15 mouse cellular contexts compared by ENCODE assay signal in genomic region chr5:142417104-142417503, GRCm38 (mm10). TPM values are rescaled to one million over a fixed set of nuclear protein-coding genes. Genes with fewer than 3 reads are reported as not detected.
A peak's percentile ranks its signal among the peaks of the same experiment; 100 is the strongest.
DNase-seq lines count a peak whose midpoint lies in the region; ATAC-seq and TF ChIP-seq lines count a peak whose summit lies in the region.
"Had no signal": no experiment of that assay in that cellular context is flagged by ENCODE, and none has a peak within 500 bp of the region (broad histone marks: within the 10 kb centered on the region; RNA-seq: fewer than 3 reads in every experiment).

No protein-coding gene starts in this region.

- H3K27me3 ChIP-seq in kidney, adult 2 months (replicated peaks; ENCODE audit: control insufficient read depth, insufficient read depth, low read length) = no peaks in the 10 kb centered on the region
- H3K27me3 ChIP-seq in spleen, adult 2 months (ENCODE audit: control insufficient read depth, insufficient read depth, low read length) = no peaks in the 10 kb centered on the region
- H3K27me3 ChIP-seq: intestine, embryonic 15.5 days; stomach, embryonic 15.5 days had no signal

- no peak for ATAC-seq in monocyte, adult 5-6 weeks (replicated peaks; ENCODE audit: insufficient number of reproducible peaks, low FRiP score, low TSS enrichment, poor library complexity, severe bottlenecking)
- ATAC-seq: forebrain, embryonic 14.5 days; intestine, embryonic 15.5 days had no signal

- DNase-seq in kidney, adult 2 months = peak; percentile 49
- no peak for DNase-seq in kidney, adult 18-20 months
- DNase-seq in spleen, adult 2 months (ENCODE audit: low read depth in 1 of 2, low spot score in 2 of 2) = peak in 1 of 2 experiments; percentile 28
- DNase-seq in spleen, adult 18-20 months = no peak
- DNase-seq in kidney, postnatal 4 days = peak; percentile 37 to 57
- peak; percentile 59 for DNase-seq in thymus, postnatal 4 days
- DNase-seq: cerebellum, adult 11 months; layer of hippocampus, postnatal 36 days; left cerebral cortex, postnatal 4 days; lung, postnatal 14 days; right cerebral cortex, postnatal 25 days had no signal

- TF ChIP-seq CTCF in kidney, adult 2 months (conservative IDR thresholded peaks at IDR 0.05; ENCODE audit: insufficient read depth, insufficient read length, low read depth, low read length) = no peak
- TF ChIP-seq CTCF in spleen, adult 2 months (IDR thresholded peaks at IDR 0.05; ENCODE audit: extremely low read depth, insufficient read depth, insufficient read length, insufficient replicate concordance) = no peak

- TF ChIP-seq POLR2A in kidney, adult 2 months (IDR thresholded peaks at IDR 0.05; ENCODE audit: low read depth, low read length) = no peak
- no peak for TF ChIP-seq POLR2A in spleen, adult 2 months (IDR thresholded peaks at IDR 0.05; ENCODE audit: low read depth, low read length)

- H3K4me1 ChIP-seq in kidney, adult 2 months (ENCODE audit: control insufficient read depth, insufficient read depth, low read length) = peaks cover 43% of the 10 kb centered on the region
- peaks cover 31% of the 10 kb centered on the region; the same call in 1 of the 2 replicates for H3K4me1 ChIP-seq in spleen, adult 2 months (ENCODE audit: control insufficient read depth, insufficient read depth, insufficient read length)

- 53% methylated on average over 3 of the region's 3 CpGs for WGBS in kidney, adult 2 months
- WGBS in spleen, adult 2 months = 50% methylated on average over 3 of the region's 3 CpGs

- H3K36me3 ChIP-seq in kidney, adult 2 months (ENCODE audit: control insufficient read depth, insufficient read depth, low read length) = no peaks in the 10 kb centered on the region
- peaks cover 3% of the 10 kb centered on the region for H3K36me3 ChIP-seq in spleen, adult 2 months (ENCODE audit: control insufficient read depth, insufficient read depth, low read length)
- H3K36me3 ChIP-seq: intestine, embryonic 15.5 days had no signal

- H3K4me3 ChIP-seq in kidney, adult 2 months (ENCODE audit: insufficient read depth, low read depth, low read length) = no peak overlapping the region
- H3K4me3 ChIP-seq in spleen, adult 2 months (ENCODE audit: extremely low read depth, insufficient read depth, insufficient read length) = no peak overlapping the region
- H3K4me3 ChIP-seq: intestine, embryonic 15.5 days; stomach, embryonic 15.5 days had no signal

- H3K27ac ChIP-seq in kidney, adult 2 months (ENCODE audit: insufficient read depth, low read depth, low read length) = no peak overlapping the region; the same call in 1 of the 2 replicates
- H3K27ac ChIP-seq in spleen, adult 2 months (ENCODE audit: insufficient read depth, low read length) = peak overlapping the region; percentile 53
- H3K27ac ChIP-seq: intestine, embryonic 15.5 days had no signal

RNA-seq across cellular contexts. Expression of gene Foxk1, which starts 15.8 kb away (rescaled TPM):
- polyA plus RNA-seq in kidney, adult 2 months (2012; rRNA removed) = 11.6 and 12.4 TPM in 2 replicates
- polyA plus RNA-seq in spleen, adult 2 months (2012; rRNA removed) = 39.2 and 133 TPM in 2 replicates
- 17.6 to 31.2 TPM (median 21.7 TPM) in 3 replicates for total RNA-seq in monocyte, adult 5-6 weeks (2017)

RNA-seq across cellular contexts. Expression of gene Ap5z1, which starts 46.6 kb away (rescaled TPM):
- 37.4 and 45.6 TPM in 2 replicates for polyA plus RNA-seq in kidney, adult 2 months (2012; rRNA removed)
- polyA plus RNA-seq in spleen, adult 2 months (2012; rRNA removed) = 58.4 and 74.0 TPM in 2 replicates
- total RNA-seq in monocyte, adult 5-6 weeks (2017) = 6.7 to 13.7 TPM (median 6.9 TPM) in 3 replicates

Comparison
In these comparisons a context has a peak if more than half of its experiments do, and no peak if none do; other contexts are left out.
1. DNase-seq: peak in kidney, adult 2 months (single experiment), kidney, postnatal 4 days (2 of 2) and thymus, postnatal 4 days (single experiment); none in kidney, adult 18-20 months (single experiment) and spleen, adult 18-20 months (0 of 2).